Mouse (Mus musculus) limb, embryonic 12.5 days (tissue): ENCODE results near the gene Slco1c1. TPM values are rescaled to one million over a fixed set of nuclear protein-coding genes. Genes with fewer than 3 reads are reported as not detected.
A peak's percentile ranks its signal among the peaks of the same experiment; 100 is the strongest.

Experiments
- ATAC-seq: fragments of 200-750 bp; cut with Nextera tagmentation; 2 replicates; pipeline ENCODE4 v1.8.0; 2017; ENCODE audit warnings: low read depth, moderate TSS enrichment; ENCODE audit not compliant: insufficient number of reproducible peaks, insufficient read depth, low FRiP score, low TSS enrichment
- H3K27ac ChIP-seq: fragments of 300-500 bp; sonication (generic); 2 replicates; pipeline ENCODE4 v1.5.1; 2016; ENCODE audit warnings: mild to moderate bottlenecking, moderate library complexity
- H3K27me3 ChIP-seq: fragments of 300-500 bp; sonication (generic); 2 replicates; pipeline ENCODE4 v1.6.1; 2016; ENCODE audit warnings: mild to moderate bottlenecking, moderate library complexity
- H3K36me3 ChIP-seq: fragments of 300-500 bp; sonication (generic); 2 replicates; pipeline ENCODE4 v1.6.1; 2016; ENCODE audit warnings: mild to moderate bottlenecking, moderate library complexity
- H3K4me1 ChIP-seq: fragments of 300-500 bp; sonication (generic); replicated peaks from 2 replicates; pipeline ENCODE4 v1.6.1; 2016
- H3K4me2 ChIP-seq: fragments of 300-500 bp; sonication (generic); 2 replicates; pipeline ENCODE4 v1.6.1; 2016; ENCODE audit warnings: mild to moderate bottlenecking, moderate library complexity
- H3K4me3 ChIP-seq: fragments of 300-500 bp; sonication (generic); replicated peaks from 2 replicates; pipeline ENCODE4 v1.5.1; 2016; ENCODE audit warnings: mild to moderate bottlenecking
- H3K9ac ChIP-seq: fragments of 300-500 bp; sonication (generic); replicated peaks from 2 replicates; pipeline ENCODE4 v1.6.1; 2016; ENCODE audit warnings: mild to moderate bottlenecking, moderate library complexity
- H3K9me3 ChIP-seq: fragments of 300-500 bp; sonication (generic); 2 replicates; pipeline ENCODE4 v1.6.1; 2016; ENCODE audit warnings: mild to moderate bottlenecking, moderate library complexity
- WGBS: fragments of 180-500 bp; shearing (Covaris S2); methylation state at CpG from one replicate; pipeline ENCODE4 v1.1.7; 2016; 5-methylcytosine and 5-hydroxymethylcytosine counted together
- polyA plus RNA-seq: library from polyadenylated mRNA; unstranded; fragments of >200 nt; fragmentation: Nextera tagmentation; extraction: Ambion mirVana; gene quantifications from 2 replicates; pipeline ENCODE4 v1.2.1, GENCODE M21; 2016

The Slco1c1 gene
- polyA plus RNA-seq = 0.19 and 0.20 TPM in 2 replicates

DNA sequence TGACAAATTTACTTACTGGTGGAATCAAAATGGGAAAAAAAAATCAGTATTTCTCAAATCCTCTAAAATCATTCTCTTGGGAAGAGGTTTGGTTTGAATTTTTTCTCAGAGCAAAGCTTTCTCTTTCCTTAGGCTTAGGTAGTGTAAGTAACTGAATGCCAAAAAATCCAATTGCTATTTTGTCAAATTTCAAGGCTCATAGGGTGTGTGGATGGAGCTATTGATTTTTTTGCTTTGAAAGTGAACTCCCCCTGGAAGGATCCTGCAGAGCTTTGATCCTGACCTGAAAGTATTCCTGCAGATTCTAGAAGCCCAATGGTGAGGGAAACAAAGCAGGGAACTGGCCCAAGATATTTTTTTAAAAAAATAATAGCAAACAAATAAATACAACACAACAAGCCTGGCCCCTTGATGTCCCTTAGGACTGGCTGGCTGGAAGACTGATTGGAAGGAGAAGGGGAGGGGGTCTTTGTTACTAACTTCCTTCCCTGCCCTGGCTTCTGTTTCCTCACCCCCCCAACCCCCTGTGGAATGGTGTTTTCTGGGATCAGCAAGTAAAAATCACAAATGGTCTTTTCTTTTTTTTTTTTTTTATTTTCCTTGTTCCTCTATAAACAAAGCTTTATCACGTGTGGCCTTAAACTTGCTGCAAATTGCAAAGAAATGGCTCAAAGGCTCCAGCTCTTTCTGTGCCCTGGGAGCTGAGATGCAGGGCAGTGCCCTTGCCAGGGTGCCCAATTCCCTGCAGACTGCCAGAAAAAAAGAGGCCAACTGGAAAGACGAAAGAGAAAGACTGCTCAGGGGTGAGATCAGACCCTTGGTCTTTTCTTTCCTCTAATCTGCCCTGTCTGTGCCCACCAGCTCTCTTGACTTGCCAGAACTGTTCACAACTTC is at the start of gene Slco1c1:
Gene Slco1c1 (plus strand): TSS at position 622 of the 894 bp plus-strand sequence.
- ATAC-seq = no peak
- H3K4me1 ChIP-seq = 0 out of 2 replicates have a peak, but pooled peaks cover 3% of the 10 kb centered on the region
- H3K9me3 ChIP-seq = no peaks in the 10 kb centered on the region
- 49% methylated on average over 2 of the region's 2 CpGs for WGBS
- H3K27ac ChIP-seq = no peak within 1 kb of the TSS
- H3K4me3 ChIP-seq = no peak within 1 kb of the TSS
- H3K27me3 ChIP-seq = no peaks in the 10 kb centered on the region
- no peak within 1 kb of the TSS for H3K9ac ChIP-seq
- no peaks in the 10 kb centered on the region for H3K36me3 ChIP-seq
- H3K4me2 ChIP-seq = no peak within 1 kb of the TSS

DNA sequence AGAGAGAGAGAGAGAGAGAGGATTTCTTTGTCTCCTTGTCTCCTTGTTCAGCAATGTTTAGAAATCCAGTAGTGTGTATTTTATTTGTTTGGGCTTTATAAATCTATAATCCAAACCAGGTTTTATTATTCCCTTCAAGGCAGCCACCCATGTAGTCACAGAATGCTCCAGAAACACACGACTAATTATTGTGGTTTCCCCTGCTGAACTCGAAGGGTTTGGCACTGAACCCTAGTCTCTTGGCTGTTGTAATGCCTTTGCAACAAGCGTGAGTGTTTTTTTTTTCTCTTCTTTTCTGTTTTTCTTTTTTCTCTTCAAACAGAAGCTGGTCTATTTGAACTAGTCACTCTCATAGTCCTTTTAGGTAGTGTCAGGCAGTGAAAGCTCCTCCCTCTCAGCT is 49.5 kb upstream of the Slco1c1 start:
- Histone ChIP-seq H3K27ac (0 out of 2 replicates have a peak overlapping the region, but pooled peaks have one; percentile 41), H3K27me3 (no peaks in the 10 kb centered on the region), H3K9ac (no peak overlapping the region), H3K4me3 (no peak overlapping the region), H3K36me3 (peaks cover 5% of the 10 kb centered on the region; the same call in 1 of the 2 replicates), H3K4me1 (no peaks in the 10 kb centered on the region), H3K9me3 (peaks cover 3% of the 10 kb centered on the region; the same call in 1 of the 2 replicates), H3K4me2 (no peak overlapping the region)
- 36% methylated on average over 3 of the region's 3 CpGs for WGBS
- ATAC-seq = peak; percentile 26; the same call in 1 of the 2 replicates

DNA sequence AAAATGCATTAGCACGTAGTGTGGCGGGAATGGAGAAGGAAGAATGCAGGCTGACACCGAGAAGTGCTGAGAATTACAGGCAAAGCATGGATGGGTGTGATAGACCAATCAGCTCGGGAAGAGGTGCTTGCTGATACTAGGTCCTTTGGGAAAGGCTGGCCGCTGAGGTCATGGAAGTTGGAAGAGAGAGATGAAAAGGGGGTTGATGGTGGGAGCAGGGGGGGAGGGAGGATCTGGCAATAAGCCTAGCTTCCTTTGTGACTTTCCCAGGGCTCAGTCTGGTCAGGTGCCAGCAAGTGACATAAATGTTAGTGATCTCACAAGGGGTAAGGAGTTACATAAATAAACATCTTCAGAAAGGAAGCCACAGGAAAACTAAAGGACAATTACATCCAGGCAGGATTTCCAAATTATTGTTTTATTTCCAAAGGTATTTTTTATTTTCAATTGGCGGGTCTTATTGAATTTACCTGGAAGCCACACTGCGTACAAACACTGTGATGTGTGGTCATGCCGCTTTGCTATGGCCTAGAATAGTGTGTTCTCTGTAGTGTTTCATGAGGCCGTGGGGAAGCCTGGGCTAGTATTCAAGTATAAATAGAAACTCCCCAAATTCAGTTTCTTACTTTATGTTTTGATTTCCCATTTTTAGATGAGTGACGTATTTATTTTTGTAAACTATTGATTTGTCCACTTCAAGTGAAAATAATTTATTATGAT is 38.7 kb upstream of the Slco1c1 start:
- no peaks in the 10 kb centered on the region for H3K4me1 ChIP-seq
- no peak overlapping the region for H3K27ac ChIP-seq
- H3K9ac ChIP-seq = no peak overlapping the region
- no peak overlapping the region for H3K4me3 ChIP-seq
- H3K27me3 ChIP-seq = no peaks in the 10 kb centered on the region; the same call in 1 of the 2 replicates
- H3K4me2 ChIP-seq = no peak overlapping the region
- no peak for ATAC-seq
- WGBS = 64% methylated on average over 10 of the region's 10 CpGs
- peaks cover 9% of the 10 kb centered on the region; the same call in 1 of the 2 replicates for H3K36me3 ChIP-seq
- H3K9me3 ChIP-seq = no peaks in the 10 kb centered on the region

DNA sequence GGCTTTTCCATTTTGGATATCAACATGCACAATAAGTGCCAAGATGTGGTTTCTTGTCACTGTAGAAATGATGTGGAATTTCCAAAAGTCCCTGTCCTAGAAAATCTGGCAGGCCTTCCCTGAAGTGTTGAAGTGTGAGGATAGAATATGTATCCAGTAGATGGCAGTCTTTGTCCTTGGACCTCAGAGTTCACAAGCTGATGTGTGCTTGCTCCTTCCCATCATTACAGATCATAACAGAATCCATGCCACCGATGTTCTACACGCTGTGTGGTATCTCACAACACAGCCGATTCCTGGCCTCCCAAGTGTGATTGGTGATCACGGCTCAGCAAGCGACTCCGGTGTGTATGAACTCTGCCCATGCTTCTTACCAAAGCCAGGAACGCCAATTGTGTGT is 36.9 kb upstream of the Slco1c1 start:
- no peak overlapping the region for H3K4me2 ChIP-seq
- H3K9me3 ChIP-seq = no peaks in the 10 kb centered on the region
- no peak overlapping the region for H3K4me3 ChIP-seq
- no peak overlapping the region for H3K27ac ChIP-seq
- H3K9ac ChIP-seq = no peak overlapping the region
- ATAC-seq = no peak
- WGBS = 74% methylated on average over 7 of the region's 7 CpGs
- H3K36me3 ChIP-seq = peaks cover 16% of the 10 kb centered on the region; the same call in 1 of the 2 replicates
- H3K4me1 ChIP-seq = no peaks in the 10 kb centered on the region
- H3K27me3 ChIP-seq = peaks cover 6% of the 10 kb centered on the region; the same call in 1 of the 2 replicates

- no peak overlapping the region for H3K27ac ChIP-seq
Measured at GRCm38 (mm10) chr6:141488619-141489018, 35.5 kb upstream of the Slco1c1 start.

GRCm38 (mm10) chr6:141494909-141495308 is 29.3 kb upstream of the Slco1c1 start:
- no peak overlapping the region for H3K4me3 ChIP-seq
- no peak overlapping the region for H3K27ac ChIP-seq
- no peaks in the 10 kb centered on the region for H3K9me3 ChIP-seq
- peaks cover 34% of the 10 kb centered on the region for H3K36me3 ChIP-seq
- peaks cover 19% of the 10 kb centered on the region for H3K4me1 ChIP-seq
- 82% methylated on average over 4 of the region's 4 CpGs for WGBS
- peaks cover 6% of the 10 kb centered on the region; the same call in 1 of the 2 replicates for H3K27me3 ChIP-seq
- no peak overlapping the region for H3K4me2 ChIP-seq
- H3K9ac ChIP-seq = no peak overlapping the region
- no peak for ATAC-seq

More at GRCm38 (mm10) chr6:141488619-141489018, 35.5 kb upstream of the Slco1c1 start:
- Histone ChIP-seq H3K9me3 (no peaks in the 10 kb centered on the region), H3K36me3 (peaks cover 21% of the 10 kb centered on the region; the same call in 1 of the 2 replicates), H3K9ac (no peak overlapping the region), H3K27me3 (peaks cover 6% of the 10 kb centered on the region; the same call in 1 of the 2 replicates), H3K4me2 (no peak overlapping the region), H3K4me3 (no peak overlapping the region), H3K4me1 (no peaks in the 10 kb centered on the region)
- WGBS = 15% methylated on average over 11 of the region's 11 CpGs
- no peak for ATAC-seq

GRCm38 (mm10) chr6:141495634-141496418 is 28.3 kb upstream of the Slco1c1 start:
- peaks cover 19% of the 10 kb centered on the region for H3K4me1 ChIP-seq
- H3K4me3 ChIP-seq = no peak overlapping the region
- H3K36me3 ChIP-seq = peaks cover 25% of the 10 kb centered on the region
- H3K9me3 ChIP-seq = no peaks in the 10 kb centered on the region
- peaks cover 6% of the 10 kb centered on the region; the same call in 1 of the 2 replicates for H3K27me3 ChIP-seq
- H3K4me2 ChIP-seq = peak overlapping the region; percentile 13; the same call in 1 of the 2 replicates
- ATAC-seq = peak; percentile 80
- no peak overlapping the region for H3K9ac ChIP-seq
- peak overlapping the region; percentile 56 for H3K27ac ChIP-seq
- 18% methylated on average over 13 of the region's 13 CpGs for WGBS

- H3K27ac ChIP-seq = no peak overlapping the region
- no peak overlapping the region for H3K4me3 ChIP-seq
- no peak overlapping the region for H3K4me2 ChIP-seq
- peaks cover 19% of the 10 kb centered on the region for H3K4me1 ChIP-seq
- H3K36me3 ChIP-seq = peaks cover 13% of the 10 kb centered on the region
- H3K9ac ChIP-seq = no peak overlapping the region
- no peaks in the 10 kb centered on the region for H3K9me3 ChIP-seq
- ATAC-seq = no peak
- no peaks in the 10 kb centered on the region for H3K27me3 ChIP-seq
Measured at GRCm38 (mm10) chr6:141499511-141499910, 24.7 kb upstream of the Slco1c1 start.

DNA sequence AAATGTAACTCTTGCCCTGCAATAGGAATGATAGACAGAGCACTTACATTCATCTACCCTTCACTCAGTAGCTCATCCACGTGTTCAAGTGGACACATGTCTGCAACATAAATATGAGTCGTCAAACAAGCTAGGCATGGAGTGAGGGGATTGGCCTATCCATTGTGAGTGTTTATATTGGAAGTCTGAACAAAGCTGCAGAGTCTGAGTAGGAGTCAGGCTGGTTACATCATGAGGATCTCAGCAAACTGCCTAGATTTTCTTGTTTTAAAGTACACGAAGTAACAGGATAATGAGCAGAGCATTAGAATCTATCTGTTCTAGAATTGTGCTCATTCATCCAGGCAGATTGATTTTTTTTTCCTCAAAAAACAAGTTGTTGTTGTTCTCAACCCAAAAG is 23.0 kb upstream of the Slco1c1 start:
- H3K9me3 ChIP-seq = no peaks in the 10 kb centered on the region
- peaks cover 13% of the 10 kb centered on the region for H3K36me3 ChIP-seq
- no peak overlapping the region for H3K4me2 ChIP-seq
- no peak overlapping the region for H3K27ac ChIP-seq
- no peaks in the 10 kb centered on the region for H3K27me3 ChIP-seq
- no peak for ATAC-seq
- H3K4me1 ChIP-seq = peaks cover 3% of the 10 kb centered on the region
- WGBS = 83% methylated on average over 3 of the region's 3 CpGs
- no peak overlapping the region for H3K4me3 ChIP-seq
- no peak overlapping the region for H3K9ac ChIP-seq

GRCm38 (mm10) chr6:141522541-141522940 is 1.6 kb upstream of the Slco1c1 start:
- WGBS = 82% methylated on average over 2 of the region's 2 CpGs
- no peaks in the 10 kb centered on the region for H3K27me3 ChIP-seq
- H3K4me1 ChIP-seq = 0 out of 2 replicates have a peak, but pooled peaks cover 3% of the 10 kb centered on the region

More at GRCm38 (mm10) chr6:141522541-141522940, 1.6 kb upstream of the Slco1c1 start:
- Histone ChIP-seq H3K36me3 (no peaks in the 10 kb centered on the region), H3K9ac (no peak overlapping the region), H3K9me3 (no peaks in the 10 kb centered on the region), H3K27ac (no peak overlapping the region), H3K4me3 (no peak overlapping the region), H3K4me2 (no peak overlapping the region)
- no peak for ATAC-seq
